Mouse (Mus musculus): ENCODE data around the gene 1700022I11Rik. TPM values are rescaled to one million over a fixed set of nuclear protein-coding genes. Genes with fewer than 3 reads are reported as not detected.

Gene 1700022I11Rik
- polyA plus RNA-seq, 1 experiment from 2014 or later, result 0.44 TPM

DNA sequence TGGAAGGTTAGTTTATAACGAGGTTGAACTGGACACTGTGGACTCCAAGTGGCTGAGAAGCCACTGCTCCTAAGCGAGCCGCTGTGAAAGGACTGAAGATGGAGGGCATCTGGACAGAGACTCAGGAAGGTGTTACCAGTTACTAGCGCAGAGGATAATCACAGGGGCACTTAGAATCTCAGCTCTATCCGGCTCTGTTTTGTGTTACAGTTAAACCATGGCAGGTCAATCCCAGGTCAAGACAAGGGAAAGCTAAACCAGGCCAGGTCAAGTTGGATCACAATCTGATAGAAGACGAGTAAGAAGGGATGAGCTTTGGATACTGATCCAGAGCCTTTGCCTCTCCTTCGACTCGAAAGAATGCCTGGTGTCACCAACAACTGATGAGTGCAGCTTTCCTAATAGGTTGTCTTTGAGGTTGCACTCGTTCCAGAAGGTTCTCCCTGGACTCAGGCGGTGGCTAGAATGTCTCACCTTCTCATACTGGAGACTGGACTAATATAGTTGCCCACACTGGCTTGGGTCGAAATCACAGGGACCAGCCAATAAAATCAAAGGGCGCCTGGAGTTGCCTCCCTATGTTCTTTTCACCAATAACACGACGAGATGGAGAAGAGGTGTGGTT, 20.2 kb upstream of the 1700022I11Rik start:
- Histone ChIP-seq H3K36me3 (ENCODE audit: control insufficient read depth, insufficient read depth, low read length) (no peaks in the 10 kb centered on the region), H3K27ac (ENCODE audit: low read length) (0 out of 2 replicates have a peak overlapping the region, but pooled peaks have one; percentile 32), H3K4me1 (replicated peaks; ENCODE audit: control insufficient read depth, insufficient read depth, low read length) (peaks cover 11% of the 10 kb centered on the region), H3K9me3 (ENCODE audit: control insufficient read depth, low read length) (no peaks in the 10 kb centered on the region), H3K4me2 (ENCODE audit: low read depth, low read length) (peak overlapping the region; percentile 74), H3K9ac (ENCODE audit: low read length) (no peak overlapping the region; the same call in 1 of the 2 replicates), H3K4me3 (ENCODE audit: low read length) (peak overlapping the region; percentile 82), H3K27me3 (ENCODE audit: control insufficient read depth, insufficient read depth, low read depth, low read length) (peaks cover 7% of the 10 kb centered on the region; the same call in 1 of the 2 replicates)
- no peak for ATAC-seq (ENCODE audit: low read depth)
- 10% methylated on average over 14 of the region's 14 CpGs for WGBS

GRCm38 (mm10) chr4:42949676-42950051, 19.7 kb upstream of the 1700022I11Rik start, which contains the start of gene Dnajb5:
Dnajb5 (plus strand) TSS chr4:42949814.
- Histone ChIP-seq H3K4me2 (ENCODE audit: low read depth, low read length) (peak within 1 kb of the TSS; percentile 74), H3K9ac (ENCODE audit: low read length) (peak within 1 kb of the TSS; percentile 91), H3K4me3 (ENCODE audit: low read length) (peak within 1 kb of the TSS; percentile 82), H3K9me3 (ENCODE audit: control insufficient read depth, low read length) (no peaks in the 10 kb centered on the region), H3K27ac (ENCODE audit: low read length) (peak within 1 kb of the TSS; percentile 87), H3K36me3 (ENCODE audit: control insufficient read depth, insufficient read depth, low read length) (no peaks in the 10 kb centered on the region), H3K27me3 (ENCODE audit: control insufficient read depth, insufficient read depth, low read depth, low read length) (peaks cover 7% of the 10 kb centered on the region; the same call in 1 of the 2 replicates), H3K4me1 (replicated peaks; ENCODE audit: control insufficient read depth, insufficient read depth, low read length) (peaks cover 11% of the 10 kb centered on the region)
- peak; percentile 98 for ATAC-seq (ENCODE audit: low read depth)
- under 1% methylated on average over 37 of the region's 39 CpGs for WGBS

DNA sequence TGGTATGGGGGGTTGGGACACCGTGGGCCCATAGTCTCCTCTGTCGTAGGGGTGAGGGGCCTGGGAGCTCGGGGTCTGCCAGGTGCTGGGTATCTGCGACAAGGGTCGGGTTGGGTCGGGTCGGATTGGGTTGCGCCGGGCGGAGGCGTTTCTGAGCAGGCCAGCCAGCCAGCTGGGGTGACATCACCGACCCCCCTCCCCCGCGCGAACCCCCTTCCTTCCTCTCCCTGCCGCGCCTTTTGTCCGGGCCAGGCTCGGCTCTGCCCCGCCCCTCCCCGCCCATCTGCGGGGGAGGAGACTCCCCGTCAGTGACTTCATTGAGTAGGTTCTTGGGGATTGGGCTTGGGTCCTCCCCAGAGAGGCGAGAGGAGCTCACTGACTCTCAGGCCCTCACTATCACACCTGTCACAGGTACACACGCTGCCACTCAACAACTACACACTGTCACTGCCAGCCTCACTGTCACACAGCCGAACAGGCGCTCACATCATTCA, 19.3 kb upstream of the 1700022I11Rik start:
- H3K4me1 ChIP-seq (replicated peaks; ENCODE audit: control insufficient read depth, insufficient read depth, low read length), result peaks cover 11% of the 10 kb centered on the region
- peak; percentile 86 for ATAC-seq (ENCODE audit: low read depth)
- 0 out of 2 replicates have a peak, but pooled peaks cover under 1% of the 10 kb centered on the region for H3K36me3 ChIP-seq (ENCODE audit: control insufficient read depth, insufficient read depth, low read length)
- peaks cover 7% of the 10 kb centered on the region; the same call in 1 of the 2 replicates for H3K27me3 ChIP-seq (ENCODE audit: control insufficient read depth, insufficient read depth, low read depth, low read length)
- H3K9me3 ChIP-seq (ENCODE audit: control insufficient read depth, low read length), result no peaks in the 10 kb centered on the region
- H3K27ac ChIP-seq (ENCODE audit: low read length), result peak overlapping the region; percentile 87
- H3K4me2 ChIP-seq (ENCODE audit: low read depth, low read length), result peak overlapping the region; percentile 74
- H3K4me3 ChIP-seq (ENCODE audit: low read length), result peak overlapping the region; percentile 82
- 1% methylated on average over 7 of the region's 27 CpGs for WGBS
- peak overlapping the region; percentile 91 for H3K9ac ChIP-seq (ENCODE audit: low read length)

- Histone ChIP-seq H3K4me3 (ENCODE audit: low read length) (no peak overlapping the region), H3K27me3 (ENCODE audit: control insufficient read depth, insufficient read depth, low read depth, low read length) (peaks cover 7% of the 10 kb centered on the region; the same call in 1 of the 2 replicates), H3K9me3 (ENCODE audit: control insufficient read depth, low read length) (no peaks in the 10 kb centered on the region), H3K36me3 (ENCODE audit: control insufficient read depth, insufficient read depth, low read length) (0 out of 2 replicates have a peak, but pooled peaks cover 3% of the 10 kb centered on the region), H3K4me2 (ENCODE audit: low read depth, low read length) (no peak overlapping the region), H3K27ac (ENCODE audit: low read length) (no peak overlapping the region), H3K9ac (ENCODE audit: low read length) (no peak overlapping the region), H3K4me1 (replicated peaks; ENCODE audit: control insufficient read depth, insufficient read depth, low read length) (peaks cover 11% of the 10 kb centered on the region)
- 62% methylated on average over 11 of the region's 11 CpGs for WGBS
- ATAC-seq (ENCODE audit: low read depth), result no peak
Observed at GRCm38 (mm10) chr4:42951206-42952195, 17.9 kb upstream of the 1700022I11Rik start.

GRCm38 (mm10) chr4:42952563-42952962, 16.8 kb upstream of the 1700022I11Rik start:
- 83% methylated on average over 7 of the region's 7 CpGs for WGBS
- Histone ChIP-seq H3K27ac (ENCODE audit: low read length) (no peak overlapping the region), H3K27me3 (ENCODE audit: control insufficient read depth, insufficient read depth, low read depth, low read length) (peaks cover 5% of the 10 kb centered on the region; the same call in 1 of the 2 replicates), H3K9me3 (ENCODE audit: control insufficient read depth, low read length) (no peaks in the 10 kb centered on the region), H3K4me2 (ENCODE audit: low read depth, low read length) (no peak overlapping the region), H3K36me3 (ENCODE audit: control insufficient read depth, insufficient read depth, low read length) (peaks cover 7% of the 10 kb centered on the region), H3K4me3 (ENCODE audit: low read length) (no peak overlapping the region), H3K4me1 (replicated peaks; ENCODE audit: control insufficient read depth, insufficient read depth, low read length) (peaks cover 11% of the 10 kb centered on the region), H3K9ac (ENCODE audit: low read length) (no peak overlapping the region)
- no peak for ATAC-seq (ENCODE audit: low read depth)

GRCm38 (mm10) chr4:42953435-42954094, 15.8 kb upstream of the 1700022I11Rik start:
- no peak for ATAC-seq (ENCODE audit: low read depth)
- Histone ChIP-seq H3K9ac (ENCODE audit: low read length) (no peak overlapping the region), H3K4me2 (ENCODE audit: low read depth, low read length) (no peak overlapping the region), H3K4me1 (replicated peaks; ENCODE audit: control insufficient read depth, insufficient read depth, low read length) (peaks cover 11% of the 10 kb centered on the region), H3K9me3 (ENCODE audit: control insufficient read depth, low read length) (no peaks in the 10 kb centered on the region), H3K36me3 (ENCODE audit: control insufficient read depth, insufficient read depth, low read length) (peaks cover 10% of the 10 kb centered on the region), H3K27me3 (ENCODE audit: control insufficient read depth, insufficient read depth, low read depth, low read length) (no peaks in the 10 kb centered on the region), H3K27ac (ENCODE audit: low read length) (no peak overlapping the region), H3K4me3 (ENCODE audit: low read length) (no peak overlapping the region)
- 35% methylated on average over 10 of the region's 10 CpGs for WGBS

DNA sequence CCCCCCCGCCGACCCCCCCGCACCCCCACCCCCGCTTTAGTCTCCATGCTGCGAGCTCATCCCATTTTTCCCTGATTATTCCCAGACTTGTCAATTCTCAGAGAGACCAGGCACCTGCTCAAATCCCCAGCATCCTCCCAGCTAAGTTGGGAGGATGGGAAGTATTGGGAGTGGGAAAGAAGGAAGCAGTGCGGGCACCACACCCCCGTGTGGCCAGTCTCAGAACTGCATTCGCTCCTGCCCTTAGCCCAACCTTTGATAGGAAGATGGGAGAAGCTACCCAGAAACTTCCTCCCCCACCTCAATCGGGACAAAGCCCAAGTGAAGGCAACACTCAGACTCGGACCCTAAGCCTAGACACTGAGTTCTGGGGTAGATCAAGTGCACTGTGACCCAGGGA, 15.1 kb upstream of the 1700022I11Rik start:
- no peak overlapping the region for H3K4me3 ChIP-seq (ENCODE audit: low read length)
- H3K36me3 ChIP-seq (ENCODE audit: control insufficient read depth, insufficient read depth, low read length), result peaks cover 10% of the 10 kb centered on the region
- no peak overlapping the region for H3K27ac ChIP-seq (ENCODE audit: low read length)
- H3K4me1 ChIP-seq (replicated peaks; ENCODE audit: control insufficient read depth, insufficient read depth, low read length), result peaks cover 7% of the 10 kb centered on the region
- WGBS, result 13% methylated on average over 10 of the region's 10 CpGs
- H3K9me3 ChIP-seq (ENCODE audit: control insufficient read depth, low read length), result no peaks in the 10 kb centered on the region
- H3K27me3 ChIP-seq (ENCODE audit: control insufficient read depth, insufficient read depth, low read depth, low read length), result no peaks in the 10 kb centered on the region
- H3K9ac ChIP-seq (ENCODE audit: low read length), result no peak overlapping the region
- no peak overlapping the region for H3K4me2 ChIP-seq (ENCODE audit: low read depth, low read length)
- ATAC-seq (ENCODE audit: low read depth), result no peak

DNA sequence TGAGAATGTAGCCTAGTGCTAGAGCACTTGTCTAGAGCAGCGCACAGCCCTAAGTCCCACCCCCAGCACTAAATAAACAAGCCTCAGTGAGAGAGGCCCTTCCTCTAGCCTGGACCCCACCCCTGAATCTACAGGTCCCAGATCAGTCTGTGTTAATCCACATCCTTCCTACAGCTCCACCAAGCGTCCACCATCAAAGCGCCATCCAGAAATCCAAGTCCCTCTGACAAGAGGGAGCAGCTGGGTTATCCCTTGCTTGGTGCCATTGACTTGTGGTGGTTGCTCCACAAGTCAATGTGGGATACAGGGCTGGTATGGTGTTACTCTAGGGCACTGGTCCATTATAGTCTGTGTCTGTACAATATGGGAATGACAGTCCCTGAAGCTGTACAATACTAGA, 14.2 kb upstream of the 1700022I11Rik start:
- 89% methylated on average over 3 of the region's 3 CpGs for WGBS
- no peak overlapping the region for H3K4me3 ChIP-seq (ENCODE audit: low read length)
- peaks cover 10% of the 10 kb centered on the region for H3K36me3 ChIP-seq (ENCODE audit: control insufficient read depth, insufficient read depth, low read length)
- H3K27me3 ChIP-seq (ENCODE audit: control insufficient read depth, insufficient read depth, low read depth, low read length), result no peaks in the 10 kb centered on the region
- H3K4me1 ChIP-seq (replicated peaks; ENCODE audit: control insufficient read depth, insufficient read depth, low read length), result peaks cover 7% of the 10 kb centered on the region
- H3K4me2 ChIP-seq (ENCODE audit: low read depth, low read length), result no peak overlapping the region
- H3K9ac ChIP-seq (ENCODE audit: low read length), result no peak overlapping the region
- ATAC-seq (ENCODE audit: low read depth), result no peak
- no peak overlapping the region for H3K27ac ChIP-seq (ENCODE audit: low read length)
- H3K9me3 ChIP-seq (ENCODE audit: control insufficient read depth, low read length), result no peaks in the 10 kb centered on the region

Data from lung, embryonic 16.5 days (tissue).